Mouse (Mus musculus) layer of hippocampus, adult 11-12 months (tissue): ENCODE data around the gene Fam129c.

ENCODE experiments used
- DNase-seq: peaks from one replicate; pipeline ENCODE4 v3.0.0; 2022; ENCODE audit warnings: low spot score

The Fam129c gene

GRCm38 (mm10) chr8:71597451-71597850 is at the start of gene Fam129c:
TSS of gene Fam129c (plus strand) at chr8:71597648.
- no peak for DNase-seq

- DNase-seq: no peak
These were observed 46.7 kb upstream of the Fam129c start for GRCm38 (mm10) chr8:71550754-71551153.

GRCm38 (mm10) chr8:71552770-71553169 is 44.7 kb upstream of the Fam129c start:
- DNase-seq: no peak

GRCm38 (mm10) chr8:71554001-71554400 is 43.4 kb upstream of the Fam129c start:
- no peak for DNase-seq

- no peak for DNase-seq
These were observed 42.8 kb upstream of the Fam129c start for GRCm38 (mm10) chr8:71554644-71555043.

- DNase-seq: no peak
These were observed 39.1 kb upstream of the Fam129c start, which contains the start of gene Tmem221 for GRCm38 (mm10) chr8:71558071-71558957. TSS of gene Tmem221 (minus strand) at chr8:71558871.

GRCm38 (mm10) chr8:71558958-71559690 is 38.3 kb upstream of the Fam129c start:
- peak; percentile 58 for DNase-seq

GRCm38 (mm10) chr8:71560071-71560470 is 37.4 kb upstream of the Fam129c start:
- DNase-seq: no peak

- no peak for DNase-seq
These were observed 36.7 kb upstream of the Fam129c start for GRCm38 (mm10) chr8:71560765-71561164.

GRCm38 (mm10) chr8:71561401-71561800 is 36.0 kb upstream of the Fam129c start:
- peak; percentile 60 for DNase-seq

- peak; percentile 69 for DNase-seq
These were observed 34.7 kb upstream of the Fam129c start for GRCm38 (mm10) chr8:71562751-71563150.

- DNase-seq: no peak
These were observed 33.5 kb upstream of the Fam129c start for GRCm38 (mm10) chr8:71563992-71564391.

- no peak for DNase-seq
These were observed 30.9 kb upstream of the Fam129c start, which contains the start of gene Nxnl1 for GRCm38 (mm10) chr8:71566501-71566900. TSS of gene Nxnl1 (minus strand) at chr8:71566601.

- no peak for DNase-seq
These were observed 29.9 kb upstream of the Fam129c start for GRCm38 (mm10) chr8:71567587-71567986.

GRCm38 (mm10) chr8:71568387-71568937 is 29.0 kb upstream of the Fam129c start, which contains the start of gene Slc27a1:
TSS of gene Slc27a1 (plus strand) at chr8:71568882.
- peak; percentile 68 for DNase-seq

GRCm38 (mm10) chr8:71568941-71569340 is 28.5 kb upstream of the Fam129c start:
- DNase-seq: no peak

- DNase-seq: peak; percentile 94
These were observed 27.8 kb upstream of the Fam129c start for GRCm38 (mm10) chr8:71569366-71570290.

- peak; percentile 97 for DNase-seq
These were observed 27.0 kb upstream of the Fam129c start for GRCm38 (mm10) chr8:71570291-71570954.

- DNase-seq: no peak
These were observed 25.4 kb upstream of the Fam129c start for GRCm38 (mm10) chr8:71572077-71572476.

- peak; percentile 89 for DNase-seq
These were observed 24.4 kb upstream of the Fam129c start for GRCm38 (mm10) chr8:71572847-71573633.
